Mouse (Mus musculus) heart, embryonic 11.5 days (tissue): ENCODE results near the gene Sfi1. TPM values are rescaled to one million over a fixed set of nuclear protein-coding genes. Genes with fewer than 3 reads are reported as not detected.
A peak's percentile ranks its signal among the peaks of the same experiment; 100 is the strongest.
"Not testable (repeated sequence)": the region's sequence is repeated elsewhere in the genome, so short reads cannot be mapped to it uniquely, and the experiment has no call there.

Experiments used
- ATAC-seq: fragments of 200-750 bp; cut with Nextera tagmentation; replicated peaks from 2 replicates; pipeline ENCODE4 v1.8.0; 2017; ENCODE audit warnings: moderate library complexity; ENCODE audit not compliant: insufficient number of reproducible peaks, low FRiP score, low TSS enrichment
- H3K27ac ChIP-seq: fragments of 300-500 bp; sonication (generic); 2 replicates; pipeline ENCODE4 v1.5.1; 2014; ENCODE audit warnings: mild to moderate bottlenecking, low read depth, low read length
- H3K27me3 ChIP-seq: fragments of 300-500 bp; sonication (generic); 2 replicates; pipeline ENCODE4 v1.6.1; 2014; ENCODE audit warnings: mild to moderate bottlenecking, low read length, mixed read lengths; ENCODE audit not compliant: control insufficient read depth, insufficient read depth
- H3K36me3 ChIP-seq: fragments of 300-500 bp; sonication (generic); 2 replicates; pipeline ENCODE4 v1.6.1; 2014; ENCODE audit warnings: mild to moderate bottlenecking, low read length, moderate library complexity, mixed read lengths; ENCODE audit not compliant: control insufficient read depth, insufficient read depth
- H3K4me1 ChIP-seq: fragments of 300-500 bp; sonication (generic); 2 replicates; pipeline ENCODE4 v1.6.1; 2014; ENCODE audit warnings: low read length; ENCODE audit not compliant: control insufficient read depth, insufficient read depth
- H3K4me2 ChIP-seq: fragments of 300-500 bp; sonication (generic); 2 replicates; pipeline ENCODE4 v1.6.1; 2014; ENCODE audit warnings: mild to moderate bottlenecking, moderate library complexity
- H3K4me3 ChIP-seq: fragments of 300-500 bp; sonication (generic); 2 replicates; pipeline ENCODE4 v1.5.1; 2014; ENCODE audit warnings: low read depth, low read length
- H3K9ac ChIP-seq: fragments of 300-500 bp; sonication (generic); 2 replicates; pipeline ENCODE4 v1.6.1; 2014; ENCODE audit warnings: mild to moderate bottlenecking, low read depth, low read length, moderate library complexity
- H3K9me3 ChIP-seq: fragments of 300-500 bp; sonication (generic); replicated peaks from 2 replicates; pipeline ENCODE4 v1.6.1; 2016; ENCODE audit warnings: low read length; ENCODE audit not compliant: control insufficient read depth
- WGBS: fragments of 180-500 bp; shearing (Covaris S2); extraction: QIAGEN DNeasy Blood & Tissue Kit; methylation state at CpG from one replicate; pipeline ENCODE4 v1.1.7; 2014; ENCODE audit not compliant: insufficient replicate concordance; 5-methylcytosine and 5-hydroxymethylcytosine counted together
- polyA plus RNA-seq: library from polyadenylated mRNA; unstranded; fragments of >200 nt; fragmentation: Nextera tagmentation; extraction: Ambion mirVana; gene quantifications from 2 replicates; pipeline ENCODE4 v1.2.1, GENCODE M21; 2014

The Sfi1 gene
- polyA plus RNA-seq, 1 experiment from 2014 or later = 8.6 TPM

GRCm38 (mm10) chr11:3167571-3168001 is 25.7 kb downstream of the Sfi1 start:
- WGBS = 61% methylated on average over 4 of the region's 4 CpGs
- H3K9me3 ChIP-seq, H3K4me3 ChIP-seq, H3K4me2 ChIP-seq, H3K27me3 ChIP-seq, H3K4me1 ChIP-seq, H3K36me3 ChIP-seq, ATAC-seq, H3K9ac ChIP-seq, H3K27ac ChIP-seq: not testable (repeated sequence)

GRCm38 (mm10) chr11:3167129-3167528 is 26.1 kb downstream of the Sfi1 start:
- ATAC-seq, H3K4me3 ChIP-seq, H3K36me3 ChIP-seq, H3K9me3 ChIP-seq, H3K9ac ChIP-seq, H3K27ac ChIP-seq, H3K4me1 ChIP-seq, H3K27me3 ChIP-seq, H3K4me2 ChIP-seq: not testable (repeated sequence)
- WGBS = 82% methylated on average over 4 of the region's 4 CpGs

DNA sequence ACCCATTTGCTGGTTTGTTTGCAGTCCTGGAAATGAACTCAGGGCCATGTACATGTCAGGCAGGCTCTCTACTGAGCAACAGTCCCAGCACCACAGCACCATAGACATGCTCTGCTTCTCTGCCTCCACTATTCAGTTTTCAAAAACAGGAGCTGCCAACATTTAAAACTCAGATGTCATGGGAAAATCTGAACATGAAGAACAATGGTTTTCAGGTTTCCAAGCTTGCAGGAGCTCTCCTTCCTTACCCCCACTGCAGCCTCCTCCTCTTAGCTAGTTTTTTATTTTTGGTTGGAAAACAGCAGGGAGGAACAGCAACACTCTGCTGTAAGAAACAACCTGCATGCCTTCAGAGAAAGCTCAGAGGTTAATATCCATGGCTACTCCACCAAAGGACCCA is 26.9 kb downstream of the Sfi1 start:
- not testable (repeated sequence) for ATAC-seq, H3K36me3 ChIP-seq, H3K27me3 ChIP-seq, H3K4me2 ChIP-seq, H3K27ac ChIP-seq, H3K9ac ChIP-seq, H3K4me3 ChIP-seq, H3K4me1 ChIP-seq, H3K9me3 ChIP-seq

- H3K27me3 ChIP-seq, H3K4me1 ChIP-seq, H3K9me3 ChIP-seq, H3K36me3 ChIP-seq, H3K27ac ChIP-seq, H3K4me3 ChIP-seq, H3K4me2 ChIP-seq, H3K9ac ChIP-seq: not testable (repeated sequence)
- ATAC-seq = peak; percentile 21
- WGBS = 68% methylated on average over 3 of the region's 5 CpGs
These were observed 28.0 kb downstream of the Sfi1 start for GRCm38 (mm10) chr11:3165210-3165782.

DNA sequence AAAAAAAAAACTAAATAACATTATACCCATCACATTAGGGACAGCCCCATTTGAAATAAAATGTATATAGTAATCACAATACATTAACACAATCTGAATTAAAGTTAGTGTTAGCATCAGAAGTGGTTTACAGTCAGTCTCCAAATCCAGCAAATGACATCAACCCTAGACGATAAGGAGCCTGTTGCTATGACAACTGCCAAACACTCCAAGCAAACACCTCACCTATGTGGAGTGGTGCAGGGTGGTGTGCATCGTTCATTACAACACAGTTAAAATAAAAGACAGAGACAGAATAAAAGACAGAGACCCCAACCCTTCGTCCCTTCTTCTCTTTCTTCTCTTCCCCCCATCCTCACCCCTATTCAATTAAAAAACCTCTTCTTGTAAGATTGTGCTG is 29.6 kb downstream of the Sfi1 start:
- not testable (repeated sequence) for H3K36me3 ChIP-seq, H3K4me3 ChIP-seq, H3K4me1 ChIP-seq, H3K4me2 ChIP-seq, H3K9me3 ChIP-seq, H3K9ac ChIP-seq, H3K27ac ChIP-seq, ATAC-seq, H3K27me3 ChIP-seq
- WGBS = 46% methylated on average over 3 of the region's 3 CpGs

DNA sequence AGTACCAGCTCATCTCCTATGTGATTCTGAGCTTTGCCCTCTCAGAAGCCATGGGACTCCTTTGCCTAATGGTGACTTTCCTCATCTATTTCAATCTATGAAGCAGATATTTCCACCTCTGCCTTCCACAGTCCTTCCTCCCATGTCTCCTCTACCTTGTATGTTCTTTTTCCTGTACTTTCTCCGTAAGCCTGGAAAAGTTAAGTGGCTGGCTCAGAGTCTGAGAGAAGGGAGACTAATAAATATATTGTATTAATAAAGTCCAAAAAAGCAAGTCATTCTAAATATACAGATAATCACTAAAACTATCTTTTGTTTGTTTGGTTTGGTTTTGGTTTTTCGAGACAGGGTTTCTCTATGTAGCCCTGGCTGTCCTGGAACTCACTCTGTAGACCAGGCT is 30.1 kb downstream of the Sfi1 start:
- H3K9me3 ChIP-seq, H3K27me3 ChIP-seq, ATAC-seq, H3K9ac ChIP-seq, H3K4me2 ChIP-seq, H3K4me1 ChIP-seq, H3K4me3 ChIP-seq, H3K27ac ChIP-seq, H3K36me3 ChIP-seq: not testable (repeated sequence)
- 80% methylated on average over 2 of the region's 2 CpGs for WGBS

- H3K9me3 ChIP-seq, H3K27ac ChIP-seq, H3K4me3 ChIP-seq, H3K4me1 ChIP-seq, H3K36me3 ChIP-seq, H3K9ac ChIP-seq, H3K4me2 ChIP-seq, H3K27me3 ChIP-seq: not testable (repeated sequence)
- ATAC-seq = peak; percentile 41
- WGBS = 53% methylated on average over 5 of the region's 5 CpGs
These were observed 30.9 kb downstream of the Sfi1 start for GRCm38 (mm10) chr11:3162236-3162897.

DNA sequence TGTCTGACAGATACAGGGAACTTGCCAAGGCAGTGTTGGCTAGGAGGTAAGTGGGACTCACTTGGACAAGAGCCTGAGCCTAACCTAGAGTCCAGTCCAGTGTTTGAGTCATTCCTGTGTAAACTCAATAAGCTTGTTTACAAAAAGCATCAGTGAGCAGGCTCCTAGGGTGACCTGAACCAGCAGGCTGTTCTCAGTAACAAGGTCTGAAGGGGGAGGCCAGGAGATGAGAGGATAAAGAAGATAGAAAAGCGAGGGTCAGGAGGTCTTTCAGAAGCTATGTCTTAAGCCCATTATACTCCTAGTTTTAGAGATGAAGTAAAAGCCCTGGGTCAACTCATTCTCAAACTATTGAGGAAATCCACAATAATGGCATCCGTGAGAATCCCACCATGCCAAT is 31.9 kb downstream of the Sfi1 start:
- H3K36me3 ChIP-seq, ATAC-seq, H3K4me2 ChIP-seq, H3K9me3 ChIP-seq, H3K4me1 ChIP-seq, H3K27me3 ChIP-seq, H3K9ac ChIP-seq, H3K27ac ChIP-seq, H3K4me3 ChIP-seq: not testable (repeated sequence)
- 51% methylated on average over 1 of the region's 2 CpGs for WGBS

- not testable (repeated sequence) for H3K9me3 ChIP-seq, H3K27me3 ChIP-seq, H3K4me2 ChIP-seq, H3K27ac ChIP-seq, H3K9ac ChIP-seq, H3K4me3 ChIP-seq, H3K4me1 ChIP-seq, H3K36me3 ChIP-seq, ATAC-seq
- WGBS = 75% methylated on average over 4 of the region's 4 CpGs
These were observed 34.5 kb downstream of the Sfi1 start for GRCm38 (mm10) chr11:3158800-3159199.
